Mouse (Mus musculus): ENCODE data around the gene Nav1.
A peak's percentile ranks its signal among the peaks of the same experiment; 100 is the strongest.

The Nav1 gene

GRCm38 (mm10) chr1:135544504-135545146 is 62.5 kb downstream of the Nav1 start:
- peak; percentile 88 to 92 for DNase-seq

- no peak for DNase-seq
Measured at GRCm38 (mm10) chr1:135542841-135543810, 64.0 kb downstream of the Nav1 start.

- DNase-seq, result no peak
Measured at GRCm38 (mm10) chr1:135542080-135542479, 65.0 kb downstream of the Nav1 start.

- peak; percentile 95 to 96 for DNase-seq
Measured at GRCm38 (mm10) chr1:135540270-135540669, 66.8 kb downstream of the Nav1 start.

- DNase-seq, result no peak
Measured at GRCm38 (mm10) chr1:135538441-135539265, 68.4 kb downstream of the Nav1 start.

- no peak for DNase-seq
Measured at GRCm38 (mm10) chr1:135536822-135537221, 70.3 kb downstream of the Nav1 start.

- DNase-seq, result no peak
Measured at GRCm38 (mm10) chr1:135536326-135536725, 70.8 kb downstream of the Nav1 start.

GRCm38 (mm10) chr1:135535256-135535655 is 71.8 kb downstream of the Nav1 start:
- DNase-seq, result no peak

- DNase-seq, result no peak
Measured at GRCm38 (mm10) chr1:135534782-135535181, 72.3 kb downstream of the Nav1 start.

- DNase-seq, result no peak
Measured at GRCm38 (mm10) chr1:135534070-135534469, 73.0 kb downstream of the Nav1 start.

- DNase-seq, result no peak
Measured at GRCm38 (mm10) chr1:135532383-135532782, 74.7 kb downstream of the Nav1 start.

GRCm38 (mm10) chr1:135531981-135532380 is 75.1 kb downstream of the Nav1 start:
- DNase-seq, result no peak

- DNase-seq, result peak; percentile 70 to 79
Measured at GRCm38 (mm10) chr1:135531081-135531480, 76.0 kb downstream of the Nav1 start.

- DNase-seq, result no peak
Measured at GRCm38 (mm10) chr1:135524518-135524860, 82.6 kb downstream of the Nav1 start.

- no peak for DNase-seq
Measured at GRCm38 (mm10) chr1:135523780-135524517, 83.1 kb downstream of the Nav1 start.

GRCm38 (mm10) chr1:135523344-135523743 is 83.8 kb downstream of the Nav1 start:
- DNase-seq, result no peak

- no peak for DNase-seq
Measured at GRCm38 (mm10) chr1:135520550-135521168, 86.4 kb downstream of the Nav1 start.

- DNase-seq, result no peak
Measured at GRCm38 (mm10) chr1:135518661-135519060, 88.4 kb downstream of the Nav1 start.

- DNase-seq, result no peak
Measured at GRCm38 (mm10) chr1:135517469-135517868, 89.6 kb downstream of the Nav1 start.

- no peak for DNase-seq
Measured at GRCm38 (mm10) chr1:135516511-135517305, 90.4 kb downstream of the Nav1 start.

- no peak for DNase-seq
Measured at GRCm38 (mm10) chr1:135515633-135516238, 91.4 kb downstream of the Nav1 start.
